Mouse (Mus musculus) myocyte (in vitro differentiated cells): ENCODE measurements around the gene Atg16l1. TPM values are rescaled to one million over a fixed set of nuclear protein-coding genes. Genes with fewer than 3 reads are reported as not detected.

Source experiments
- H3K27me3 ChIP-seq: one replicate; pipeline ENCODE4 v1.6.1; 2011; ENCODE audit not compliant: control insufficient read depth, insufficient read depth, insufficient read length
- H3K36me3 ChIP-seq: one replicate; pipeline ENCODE4 v1.6.1; 2011; ENCODE audit not compliant: control insufficient read depth, insufficient read depth
- H3K4me2 ChIP-seq: one replicate; pipeline ENCODE4 v1.6.1; 2011; ENCODE audit warnings: low read depth, control low read depth
- H3K4me3 ChIP-seq: one replicate; pipeline ENCODE4 v1.5.1; 2011; ENCODE audit warnings: mild to moderate bottlenecking, control low read depth, moderate library complexity
- H3K79me2 ChIP-seq: one replicate; pipeline ENCODE4 v1.6.1; 2011; ENCODE audit not compliant: control insufficient read depth, insufficient read depth
- H3ac ChIP-seq: one replicate; pipeline ENCODE4 v1.6.1; 2011; ENCODE audit not compliant: control insufficient read depth, insufficient read length
- CEBPB ChIP-seq: IDR thresholded peaks from 2 replicates; pipeline ENCODE4 v1.6.1; 2011; ENCODE audit warnings: mild to moderate bottlenecking, moderate library complexity; ENCODE audit not compliant: poor library complexity, insufficient read depth, severe bottlenecking
- E2F4 ChIP-seq: IDR thresholded peaks from one replicate; pipeline ENCODE4 v1.6.1; 2011; ENCODE audit warnings: mild to moderate bottlenecking, control low read depth, moderate library complexity; ENCODE audit not compliant: insufficient read depth
- MAX ChIP-seq: IDR thresholded peaks from one replicate; pipeline ENCODE4 v1.6.1; 2011; ENCODE audit warnings: low read depth, mild to moderate bottlenecking, control low read depth
- MYOD1 ChIP-seq, 3 experiments: IDR thresholded peaks; one replicate each; pipeline ENCODE4 v1.6.1; 2011; ENCODE audit warnings: control low read depth in 2 of 3, low read depth in 2 of 3, mild to moderate bottlenecking in 2 of 3, moderate library complexity in 1 of 3; ENCODE audit not compliant: insufficient read length in 2 of 3, control insufficient read depth in 1 of 3
- MYOG ChIP-seq, 3 experiments: IDR thresholded peaks; one replicate each; pipeline ENCODE4 v1.6.1; 2011; ENCODE audit warnings: control low read depth in 2 of 3, low read depth in 2 of 3, mild to moderate bottlenecking in 2 of 3; ENCODE audit not compliant: insufficient read length in 2 of 3, control insufficient read depth in 1 of 3, insufficient read depth in 1 of 3
- POLR2A ChIP-seq: IDR thresholded peaks from one replicate; pipeline ENCODE4 v1.6.1; 2011; ENCODE audit warnings: low read depth, mild to moderate bottlenecking, control low read depth, moderate library complexity; ENCODE audit not compliant: insufficient read length
- POLR2AphosphoS2 ChIP-seq: IDR thresholded peaks from one replicate; pipeline ENCODE4 v1.6.1; 2011; ENCODE audit warnings: low read depth, control low read depth; ENCODE audit not compliant: insufficient read length
- REST ChIP-seq: IDR thresholded peaks from one replicate; pipeline ENCODE4 v1.6.1; 2011; ENCODE audit warnings: mild to moderate bottlenecking, control low read depth, moderate library complexity; ENCODE audit not compliant: insufficient read depth, insufficient read length
- SRF ChIP-seq: IDR thresholded peaks from one replicate; pipeline ENCODE4 v1.6.1; 2011; ENCODE audit warnings: low read depth; ENCODE audit not compliant: control insufficient read depth, insufficient read length
- TCF12 ChIP-seq: IDR thresholded peaks from one replicate; pipeline ENCODE4 v1.6.1; 2011; ENCODE audit warnings: mild to moderate bottlenecking, control low read depth; ENCODE audit not compliant: poor library complexity, insufficient read depth, severe bottlenecking
- TCF3 ChIP-seq: IDR thresholded peaks from one replicate; pipeline ENCODE4 v1.6.1; 2011; ENCODE audit warnings: low read depth, control low read depth; ENCODE audit not compliant: insufficient read length
- USF1 ChIP-seq: IDR thresholded peaks from one replicate; pipeline ENCODE4 v1.6.1; 2011; ENCODE audit warnings: low read depth, mild to moderate bottlenecking, control low read depth, moderate library complexity
- polyA plus RNA-seq: library from polyadenylated mRNA; unstranded; fragments of >200 nt; fragmentation: generic; extraction: Trizol; gene quantifications from one replicate; pipeline ENCODE4 v1.2.1, GENCODE M21; 2012; ENCODE audit warnings: missing spikeins

The Atg16l1 gene
- polyA plus RNA-seq, 1 experiment, result 21.8 TPM

DNA sequence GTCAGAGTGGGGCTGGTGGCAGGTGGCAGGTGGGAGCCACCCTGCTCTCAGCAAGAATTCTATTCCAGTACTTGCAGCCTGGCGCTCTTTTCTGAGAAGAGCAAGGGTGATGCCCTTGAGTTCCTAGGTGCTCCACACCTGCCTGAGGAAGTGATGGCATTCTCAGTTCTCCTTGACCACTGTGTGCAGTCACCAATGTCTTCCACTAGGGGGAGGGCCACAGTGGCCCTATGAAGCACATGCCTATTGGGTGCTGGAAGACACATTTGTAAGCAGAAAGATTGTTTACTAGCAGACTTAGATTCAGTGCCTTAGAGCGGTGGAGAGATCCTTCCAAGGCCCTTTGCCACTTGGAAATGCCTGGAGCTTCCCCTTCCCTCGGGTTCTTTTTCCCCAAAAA lies 10.6 kb downstream of the Atg16l1 start:
- no peak overlapping the region for H3K4me2 ChIP-seq
- no peaks in the 10 kb centered on the region for H3K27me3 ChIP-seq
- no peak overlapping the region for H3ac ChIP-seq
- TF ChIP-seq USF1 (no peak), MAX (no peak), MYOG (IDR thresholded peaks at IDR 0.05; ENCODE audit: control insufficient read depth in 1 of 3, insufficient read depth in 1 of 3, insufficient read length in 2 of 3, low read depth in 2 of 3) (no peak), TCF3 (no peak), REST (no peak), POLR2AphosphoS2 (no peak), CEBPB (no peak), SRF (no peak), TCF12 (no peak), E2F4 (no peak), MYOD1 (IDR thresholded peaks at IDR 0.05; ENCODE audit: control insufficient read depth in 1 of 3, insufficient read length in 2 of 3, low read depth in 2 of 3) (no peak), POLR2A (no peak)
- peaks cover 64% of the 10 kb centered on the region for H3K36me3 ChIP-seq
- H3K4me3 ChIP-seq, result no peak overlapping the region
- no peaks in the 10 kb centered on the region for H3K79me2 ChIP-seq

DNA sequence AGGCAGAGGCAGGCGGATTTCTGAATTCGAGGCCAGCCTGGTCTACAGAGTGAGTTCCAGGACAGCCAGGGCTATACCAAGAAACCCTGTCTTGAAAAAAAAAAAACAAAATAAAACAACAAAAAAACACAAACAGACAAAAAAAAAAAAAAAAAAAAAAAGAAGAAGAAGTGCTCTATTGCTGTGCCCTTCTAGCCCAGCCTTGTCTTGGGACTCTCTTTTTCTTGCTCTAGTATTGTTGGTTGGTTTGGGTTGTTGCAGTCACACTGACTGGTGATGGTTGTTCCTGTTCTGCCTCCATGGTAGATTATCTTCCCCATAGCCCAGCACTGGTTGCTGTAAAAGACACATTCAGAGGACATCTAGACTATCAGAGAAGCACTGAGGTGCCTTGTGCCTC lies 13.6 kb downstream of the Atg16l1 start:
- Histone ChIP-seq H3K79me2 (no peaks in the 10 kb centered on the region), H3K36me3 (peaks cover 69% of the 10 kb centered on the region), H3K27me3 (no peaks in the 10 kb centered on the region), H3ac (no peak overlapping the region), H3K4me3 (no peak overlapping the region), H3K4me2 (no peak overlapping the region)
- TF ChIP-seq REST (no peak), POLR2A (no peak), POLR2AphosphoS2 (no peak), USF1 (no peak), SRF (no peak), MYOG (IDR thresholded peaks at IDR 0.05; ENCODE audit: control insufficient read depth in 1 of 3, insufficient read depth in 1 of 3, insufficient read length in 2 of 3, low read depth in 2 of 3) (no peak), MYOD1 (IDR thresholded peaks at IDR 0.05; ENCODE audit: control insufficient read depth in 1 of 3, insufficient read length in 2 of 3, low read depth in 2 of 3) (no peak), TCF12 (no peak), TCF3 (no peak), E2F4 (no peak), CEBPB (no peak), MAX (no peak)

DNA sequence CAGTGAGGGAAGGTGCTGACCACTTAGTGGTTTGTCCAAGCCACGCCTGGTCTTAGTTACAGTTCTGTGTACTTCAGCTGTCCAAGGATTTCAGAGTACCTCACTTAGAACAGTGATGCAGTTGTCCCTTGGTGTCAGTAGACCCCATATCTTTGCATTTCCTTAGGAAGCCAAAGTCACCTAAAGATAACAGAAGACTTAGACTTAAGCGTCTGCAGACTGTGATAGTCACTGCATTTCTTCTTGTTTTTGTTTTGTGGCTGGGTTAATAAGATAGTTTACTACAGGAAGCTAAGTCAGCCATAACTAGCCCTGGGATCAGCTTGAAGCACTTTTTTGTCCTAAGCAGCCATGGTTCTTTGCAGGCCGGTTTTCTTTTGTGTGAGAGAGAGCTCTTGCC lies 14.8 kb downstream of the Atg16l1 start:
- Histone ChIP-seq H3ac (no peak overlapping the region), H3K4me2 (no peak overlapping the region), H3K79me2 (no peaks in the 10 kb centered on the region), H3K4me3 (no peak overlapping the region), H3K36me3 (peaks cover 73% of the 10 kb centered on the region), H3K27me3 (no peaks in the 10 kb centered on the region)
- no peak for TF ChIP-seq TCF3
- no peak for TF ChIP-seq MYOG (IDR thresholded peaks at IDR 0.05; ENCODE audit: control insufficient read depth in 1 of 3, insufficient read depth in 1 of 3, insufficient read length in 2 of 3, low read depth in 2 of 3)
- TF ChIP-seq SRF, result no peak
- no peak for TF ChIP-seq REST

DNA sequence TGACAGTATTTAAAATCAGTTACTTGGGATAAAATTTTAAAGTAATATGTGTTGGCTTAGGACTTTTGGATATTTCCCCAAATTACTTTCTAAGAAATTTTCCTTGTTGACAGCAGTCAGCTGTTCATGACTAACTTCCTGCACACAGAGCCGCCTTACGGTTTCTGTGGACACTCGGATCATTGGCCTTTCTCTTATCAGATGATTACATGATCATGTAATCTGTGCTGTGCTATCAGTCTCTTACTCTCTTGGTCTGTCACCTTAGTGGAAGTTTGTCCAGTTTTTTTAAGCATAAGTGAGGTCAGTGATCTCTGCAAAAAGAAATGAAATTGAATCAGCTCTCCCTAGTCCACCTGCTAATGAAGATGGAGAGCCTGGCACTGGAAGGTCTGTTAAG lies 16.1 kb downstream of the Atg16l1 start:
- peaks cover 71% of the 10 kb centered on the region for H3K36me3 ChIP-seq
- no peak overlapping the region for H3ac ChIP-seq
- H3K27me3 ChIP-seq, result no peaks in the 10 kb centered on the region
- H3K4me3 ChIP-seq, result no peak overlapping the region
- no peaks in the 10 kb centered on the region for H3K79me2 ChIP-seq
- TF ChIP-seq POLR2A, result no peak
- TF ChIP-seq SRF, result no peak
- no peak for TF ChIP-seq CEBPB
- TF ChIP-seq TCF12, result no peak
- no peak for TF ChIP-seq REST
- no peak for TF ChIP-seq E2F4
- TF ChIP-seq MYOG (IDR thresholded peaks at IDR 0.05; ENCODE audit: control insufficient read depth in 1 of 3, insufficient read depth in 1 of 3, insufficient read length in 2 of 3, low read depth in 2 of 3), result no peak
- TF ChIP-seq TCF3, result no peak
- no peak for TF ChIP-seq MYOD1 (IDR thresholded peaks at IDR 0.05; ENCODE audit: control insufficient read depth in 1 of 3, insufficient read length in 2 of 3, low read depth in 2 of 3)
- no peak for TF ChIP-seq USF1
- TF ChIP-seq POLR2AphosphoS2, result no peak
- no peak for TF ChIP-seq MAX
- H3K4me2 ChIP-seq, result no peak overlapping the region

DNA sequence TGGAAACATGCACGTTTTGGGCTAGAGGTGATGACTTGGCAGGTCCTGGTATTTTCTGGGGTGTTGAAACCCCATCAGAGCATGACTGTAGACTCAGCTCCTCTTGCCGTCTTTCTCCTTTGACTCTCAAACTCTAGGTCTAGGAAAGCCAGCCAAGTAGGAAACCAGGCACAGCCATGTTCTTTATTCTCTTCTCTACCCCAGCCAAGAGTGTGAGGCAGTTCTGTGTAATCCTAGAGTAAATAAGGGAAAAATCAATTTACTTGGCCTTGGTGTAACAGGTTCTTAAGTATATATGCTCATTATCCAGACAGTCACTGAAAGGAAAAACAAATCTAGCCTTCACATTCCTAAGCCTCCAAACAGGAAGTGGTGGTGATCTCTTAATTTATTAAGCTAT lies 17.7 kb downstream of the Atg16l1 start:
- Histone ChIP-seq H3K27me3 (no peaks in the 10 kb centered on the region), H3K4me2 (no peak overlapping the region), H3ac (no peak overlapping the region), H3K36me3 (peaks cover 63% of the 10 kb centered on the region), H3K79me2 (no peaks in the 10 kb centered on the region), H3K4me3 (no peak overlapping the region)
- no peak for TF ChIP-seq POLR2A
- TF ChIP-seq REST, result no peak
- TF ChIP-seq TCF12, result no peak
- no peak for TF ChIP-seq MYOD1 (IDR thresholded peaks at IDR 0.05; ENCODE audit: control insufficient read depth in 1 of 3, insufficient read length in 2 of 3, low read depth in 2 of 3)
- no peak for TF ChIP-seq E2F4
- TF ChIP-seq CEBPB, result no peak
- TF ChIP-seq SRF, result no peak
- TF ChIP-seq USF1, result no peak
- no peak for TF ChIP-seq MAX
- no peak for TF ChIP-seq MYOG (IDR thresholded peaks at IDR 0.05; ENCODE audit: control insufficient read depth in 1 of 3, insufficient read depth in 1 of 3, insufficient read length in 2 of 3, low read depth in 2 of 3)
